25 mouse cellular contexts compared by ENCODE assay signal in the genomic region with DNA sequence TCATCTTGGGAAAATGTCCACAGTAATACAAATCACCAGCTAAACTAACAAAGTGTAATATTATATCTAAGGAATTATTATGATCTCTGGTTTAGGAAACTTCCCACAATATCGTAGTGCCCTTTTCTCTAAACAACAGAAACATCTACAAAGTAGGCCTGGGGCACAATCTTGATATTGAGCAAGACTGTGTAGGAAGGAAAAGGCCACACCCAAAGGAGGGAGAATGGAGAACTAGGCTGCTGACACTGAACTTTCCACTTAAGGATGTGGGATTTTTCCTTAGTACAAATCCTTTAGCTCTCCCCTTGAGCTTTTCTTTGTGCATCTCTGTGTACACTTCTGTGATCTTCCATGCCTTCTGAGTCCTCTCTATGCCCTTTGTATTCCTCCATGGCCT.
"Had no signal": no experiment of that assay in that cellular context is flagged by ENCODE, and none has a peak within 500 bp of the region (broad histone marks: within the 10 kb centered on the region; RNA-seq: fewer than 3 reads in every experiment).

No protein-coding gene starts in this region.

- ATAC-seq: hindbrain, postnatal 0 days; intestine, embryonic 16.5 days; liver, embryonic 12.5 days had no signal

- H3K4me2 ChIP-seq: heart, embryonic 12.5 days; hindbrain, embryonic 12.5 days; hindbrain, embryonic 15.5 days; kidney, embryonic 15.5 days; limb, embryonic 13.5 days; limb, embryonic 15.5 days; liver, embryonic 12.5 days had no signal

- H3K4me1 ChIP-seq: heart, embryonic 10.5 days; heart, embryonic 12.5 days; hindbrain, embryonic 10.5 days; hindbrain, embryonic 12.5 days; hindbrain, embryonic 15.5 days; kidney, embryonic 15.5 days; limb, embryonic 13.5 days; limb, embryonic 15.5 days; liver, embryonic 12.5 days had no signal

- H3K27ac ChIP-seq: heart, embryonic 10.5 days; hindbrain, embryonic 10.5 days; hindbrain, embryonic 12.5 days; hindbrain, embryonic 15.5 days; hindbrain, postnatal 0 days; kidney, embryonic 15.5 days; kidney, postnatal 0 days; limb, embryonic 13.5 days; limb, embryonic 15.5 days; liver, embryonic 12.5 days had no signal

- H3K27me3 ChIP-seq: heart, embryonic 12.5 days; hindbrain, embryonic 12.5 days; hindbrain, embryonic 15.5 days; kidney, embryonic 15.5 days; limb, embryonic 13.5 days; limb, embryonic 15.5 days; liver, embryonic 12.5 days had no signal

- H3K4me3 ChIP-seq: heart, embryonic 10.5 days; heart, embryonic 12.5 days; hindbrain, embryonic 10.5 days; hindbrain, embryonic 12.5 days; hindbrain, embryonic 15.5 days; kidney, embryonic 15.5 days; limb, embryonic 13.5 days; limb, embryonic 15.5 days; liver, embryonic 12.5 days had no signal

- DNase-seq: gastrocnemius, postnatal 14 days; gastrocnemius, postnatal 36 days; heart, adult 18-20 months; heart, postnatal 10 days; heart, postnatal 4 days; kidney, adult 11 months; kidney, adult 2 months; kidney, adult 9 months; kidney, postnatal 14 days; kidney, postnatal 36 days; layer of hippocampus, adult 9-11 months; layer of hippocampus, postnatal 36 days; left cerebral cortex, postnatal 4 days had no signal

- H3K36me3 ChIP-seq: heart, embryonic 10.5 days; heart, embryonic 12.5 days; hindbrain, embryonic 10.5 days; hindbrain, embryonic 12.5 days; hindbrain, embryonic 15.5 days; kidney, embryonic 15.5 days; limb, embryonic 13.5 days; limb, embryonic 15.5 days; liver, embryonic 12.5 days had no signal

- H3K9me3 ChIP-seq: heart, embryonic 10.5 days; heart, embryonic 12.5 days; hindbrain, embryonic 10.5 days; hindbrain, embryonic 12.5 days; hindbrain, embryonic 15.5 days; kidney, embryonic 15.5 days; limb, embryonic 13.5 days; limb, embryonic 15.5 days; liver, embryonic 12.5 days had no signal

- H3K9ac ChIP-seq: heart, embryonic 12.5 days; hindbrain, embryonic 12.5 days; hindbrain, embryonic 15.5 days; kidney, embryonic 15.5 days; limb, embryonic 13.5 days; limb, embryonic 15.5 days; liver, embryonic 12.5 days had no signal
